Mouse (Mus musculus) cortical plate, adult 2 months (tissue): ENCODE measurements around the gene Plekha4.

Experiments used
- CTCF ChIP-seq: fragments of 200-500 bp; IDR thresholded peaks from 2 replicates; pipeline ENCODE4 v1.5.1; 2011; ENCODE audit warnings: mild to moderate bottlenecking, control low read depth, low read length; ENCODE audit not compliant: insufficient read depth; ENCODE audit errors: extremely low read depth
- POLR2A ChIP-seq: fragments of 200-500 bp; IDR thresholded peaks from 2 replicates; pipeline ENCODE4 v1.6.1; 2011; ENCODE audit warnings: mild to moderate bottlenecking, low read length, control low read depth; ENCODE audit not compliant: insufficient read depth; ENCODE audit errors: extremely low read depth

DNA sequence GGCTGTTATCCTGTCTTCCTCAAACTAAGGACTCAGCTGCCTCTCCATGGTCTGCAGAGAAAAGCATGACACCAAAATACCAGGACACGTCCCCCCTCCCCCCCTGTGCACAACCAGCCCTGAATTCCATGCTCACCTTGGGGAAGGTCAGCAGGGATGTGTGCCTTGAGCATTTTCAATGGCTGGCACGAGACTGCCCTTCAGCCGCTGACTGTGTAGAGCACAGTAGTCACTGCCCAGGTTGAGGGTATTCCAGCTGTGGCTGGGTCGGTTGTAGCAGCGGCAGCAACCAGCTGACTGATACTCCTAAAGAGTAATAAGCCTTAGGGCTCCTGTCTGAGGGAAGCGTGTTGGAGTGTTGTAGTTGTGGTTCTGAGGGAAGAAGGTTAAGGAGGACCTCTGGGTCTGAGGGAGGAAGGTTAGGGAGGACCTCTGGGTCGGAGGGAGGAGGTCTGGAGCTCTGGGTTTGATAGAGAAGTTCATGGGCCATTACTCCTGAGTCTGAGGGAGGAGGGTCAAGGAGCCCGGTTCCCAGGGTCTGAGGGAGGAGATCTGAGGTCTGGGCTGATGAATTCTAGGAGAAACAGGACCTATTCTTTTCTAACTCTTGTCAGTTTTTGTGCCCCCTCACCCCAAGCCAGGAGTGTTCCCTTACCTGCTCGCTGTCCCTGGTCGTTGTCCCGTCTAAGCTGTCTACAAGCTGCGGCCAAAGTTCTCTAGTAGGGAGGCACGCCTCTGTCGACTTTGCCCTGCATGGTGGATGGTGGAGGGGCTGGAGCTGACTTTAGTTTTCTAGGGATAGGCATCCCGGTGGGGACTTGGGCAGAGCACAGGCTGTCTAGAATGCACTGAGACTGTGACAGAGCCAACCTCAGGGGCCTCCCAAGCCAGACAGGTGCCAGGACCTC, 48.6 kb downstream of the Plekha4 start:
- TF ChIP-seq CTCF (no peak), POLR2A (no peak)
